Mouse (Mus musculus) brown adipose tissue, adult 24 weeks (tissue): ENCODE measurements around the gene Nrarp. TPM values are rescaled to one million over a fixed set of nuclear protein-coding genes. Genes with fewer than 3 reads are reported as not detected.

Experiments
- H3K27ac ChIP-seq: fragments of 200-500 bp; replicated peaks from 2 replicates; pipeline ENCODE4 v1.5.1; 2012; ENCODE audit warnings: low read depth, mild to moderate bottlenecking, low read length
- H3K4me1 ChIP-seq: fragments of 200-500 bp; 2 replicates; pipeline ENCODE4 v1.6.1; 2012; ENCODE audit warnings: low read length, mixed read lengths; ENCODE audit not compliant: control insufficient read depth, insufficient read depth, insufficient read length
- H3K4me3 ChIP-seq: fragments of 200-500 bp; 2 replicates; pipeline ENCODE4 v1.5.1; 2012; ENCODE audit warnings: low read depth, mild to moderate bottlenecking, low read length, moderate library complexity; ENCODE audit not compliant: insufficient read depth
- polyA plus RNA-seq: library from polyadenylated mRNA; stranded (reverse); fragments of >200 nt; gene quantifications from 2 replicates; pipeline ENCODE4 v1.2.4, GENCODE M21; 2012; ENCODE audit not compliant: missing spikeins, insufficient read depth, insufficient read length

Gene Nrarp
- polyA plus RNA-seq, 1 experiment, result 7.1 TPM

- H3K27ac ChIP-seq, result peak overlapping the region; percentile 90
- peaks cover 11% of the 10 kb centered on the region for H3K4me1 ChIP-seq
- peak overlapping the region; percentile 76 for H3K4me3 ChIP-seq
Measured at GRCm38 (mm10) chr2:25224766-25225752, 44.5 kb downstream of the Nrarp start.

DNA sequence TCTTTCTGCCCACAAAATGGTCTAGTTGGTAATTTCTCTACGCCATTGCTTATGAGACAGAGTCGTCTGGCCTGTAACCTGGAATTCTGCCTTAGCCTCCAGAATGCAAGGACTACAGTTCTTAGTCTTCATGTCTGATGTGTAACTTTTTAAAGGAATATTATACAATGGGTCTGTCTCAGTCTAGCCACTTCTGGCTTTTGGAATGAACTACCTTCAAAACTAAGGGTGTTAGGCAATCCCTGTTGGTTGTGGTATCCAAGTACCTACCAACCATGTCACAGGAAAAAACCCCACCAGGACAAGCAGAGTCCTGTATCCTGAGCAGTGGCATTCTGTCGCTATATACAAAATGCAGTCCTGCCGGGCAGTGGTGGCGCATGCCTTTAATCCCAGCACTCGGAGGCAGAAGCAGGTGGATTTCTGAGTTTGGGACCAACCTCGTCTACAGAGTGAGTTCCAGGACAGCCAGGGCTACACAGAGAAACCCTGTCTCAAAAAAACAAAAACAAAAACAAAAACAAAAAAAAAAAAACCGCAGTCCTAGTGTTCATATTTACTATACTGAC, 45.3 kb downstream of the Nrarp start:
- peaks cover 11% of the 10 kb centered on the region for H3K4me1 ChIP-seq
- H3K27ac ChIP-seq, result peak overlapping the region; percentile 65
- no peak overlapping the region for H3K4me3 ChIP-seq

DNA sequence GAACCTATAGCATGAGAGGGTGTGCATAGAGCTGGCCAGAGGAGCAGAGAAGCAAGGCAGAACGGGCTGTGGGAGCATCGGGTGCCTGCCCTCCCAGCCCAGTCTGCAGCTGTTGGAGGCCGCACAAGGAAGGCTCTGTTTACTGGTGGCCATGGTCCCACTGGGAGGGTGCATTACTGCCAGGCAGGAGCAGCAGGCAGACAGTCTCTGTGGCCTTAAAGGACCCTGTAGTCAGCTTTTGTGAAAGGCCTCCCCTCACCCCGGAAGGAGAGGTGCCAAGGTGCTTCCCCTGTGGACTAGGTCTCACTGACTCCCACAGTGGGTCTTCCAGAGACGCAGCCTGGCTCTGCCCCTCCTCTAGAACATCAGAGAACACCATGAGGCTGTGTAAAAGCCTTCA, 46.3 kb downstream of the Nrarp start:
- peaks cover 11% of the 10 kb centered on the region for H3K4me1 ChIP-seq
- H3K4me3 ChIP-seq, result no peak overlapping the region
- peak overlapping the region; percentile 66 for H3K27ac ChIP-seq

- Histone ChIP-seq H3K4me3 (no peak overlapping the region), H3K27ac (peak overlapping the region; percentile 66), H3K4me1 (peaks cover 9% of the 10 kb centered on the region)
Measured at GRCm38 (mm10) chr2:25227406-25227805, 46.8 kb downstream of the Nrarp start.

DNA sequence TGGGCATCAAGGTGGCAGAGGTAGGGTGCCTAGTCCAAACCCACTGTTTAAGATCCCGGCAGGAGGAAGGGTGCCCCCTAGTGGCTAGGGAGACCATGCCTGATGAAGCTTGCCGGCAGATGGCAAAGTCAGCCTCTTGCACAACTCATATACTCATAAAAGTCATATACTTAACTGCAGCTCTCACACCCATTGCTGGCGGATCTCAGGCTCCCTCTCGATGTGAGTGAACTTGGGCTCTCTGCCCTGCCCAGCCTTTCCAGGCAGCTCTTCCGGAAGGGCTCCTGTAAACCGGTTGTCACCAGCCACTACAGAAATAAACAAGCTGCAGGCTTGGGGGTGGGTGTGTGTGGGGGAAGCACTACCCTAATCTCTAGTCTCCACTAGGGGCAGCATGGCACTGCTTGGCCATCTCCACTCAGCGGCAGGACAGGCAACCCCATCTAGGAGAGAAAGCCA, 47.9 kb downstream of the Nrarp start:
- Histone ChIP-seq H3K27ac (0 out of 2 replicates have a peak overlapping the region, but pooled peaks have one; percentile 23), H3K4me3 (peak overlapping the region; percentile 40), H3K4me1 (peaks cover 9% of the 10 kb centered on the region)

DNA sequence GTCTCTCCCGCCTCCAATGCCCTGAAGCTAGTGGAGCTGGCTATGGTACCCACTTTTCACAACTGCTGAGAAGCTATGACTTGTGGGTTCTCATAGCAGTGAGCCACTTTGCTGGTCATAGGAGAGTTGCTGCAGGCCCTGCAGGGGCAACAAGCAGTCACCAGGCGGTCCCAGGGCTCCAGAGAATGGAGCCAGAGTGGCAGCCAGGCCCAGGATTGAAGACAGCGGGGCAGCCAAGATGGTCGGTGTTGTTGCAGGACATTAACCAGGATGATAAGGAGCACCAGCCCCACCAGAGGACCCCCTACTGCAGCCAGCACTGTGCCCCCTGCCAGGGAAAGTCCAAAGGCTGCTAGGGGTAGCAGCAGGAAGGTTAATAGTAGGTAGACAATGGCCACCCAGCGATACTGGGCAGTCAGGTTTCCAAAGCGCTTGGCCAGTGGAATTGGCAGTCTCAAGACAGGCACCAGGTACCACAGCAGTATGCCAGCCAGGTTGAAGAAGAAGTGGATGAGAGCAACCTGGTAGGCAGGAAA, 48.5 kb downstream of the Nrarp start:
- H3K27ac ChIP-seq, result peak overlapping the region; percentile 12; the same call in 1 of the 2 replicates
- H3K4me3 ChIP-seq, result no peak overlapping the region
- H3K4me1 ChIP-seq, result peaks cover 9% of the 10 kb centered on the region

DNA sequence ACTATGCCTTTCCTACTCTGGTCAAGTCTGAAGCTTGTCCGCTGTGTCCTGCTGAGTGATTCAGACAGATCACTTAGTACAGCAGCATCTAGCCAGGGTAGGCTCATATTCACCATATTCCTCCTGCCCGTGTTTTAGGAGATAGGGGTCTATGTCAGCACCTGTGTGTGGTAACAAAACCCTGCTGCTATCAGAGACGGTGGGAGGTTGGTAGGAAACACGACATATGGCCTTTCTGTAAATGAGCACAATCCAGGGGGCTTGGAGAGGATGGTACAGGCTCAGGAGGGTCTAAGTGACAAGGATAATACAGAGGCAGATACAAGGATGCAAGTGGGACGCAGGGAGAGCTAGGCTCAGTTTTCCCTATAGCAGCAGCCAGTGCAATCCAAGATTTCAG, 49.0 kb downstream of the Nrarp start:
- Histone ChIP-seq H3K4me1 (peaks cover 9% of the 10 kb centered on the region), H3K4me3 (no peak overlapping the region), H3K27ac (no peak overlapping the region)

GRCm38 (mm10) chr2:25230581-25230980, 50.0 kb downstream of the Nrarp start:
- peaks cover 6% of the 10 kb centered on the region for H3K4me1 ChIP-seq
- no peak overlapping the region for H3K4me3 ChIP-seq
- no peak overlapping the region for H3K27ac ChIP-seq

- Histone ChIP-seq H3K4me3 (no peak overlapping the region), H3K4me1 (peaks cover 5% of the 10 kb centered on the region), H3K27ac (no peak overlapping the region)
Measured at GRCm38 (mm10) chr2:25231038-25231437, 50.5 kb downstream of the Nrarp start.

Other genes with a start within 250 kb of the Nrarp start
- gene Arrdc1, start 245.5 kb upstream of the Nrarp start, polyA plus RNA-seq, result 3.1 and 5.2 TPM in 2 replicates
- gene Zmynd19, start 231.0 kb upstream of the Nrarp start, polyA plus RNA-seq, result 7.2 and 10.3 TPM in 2 replicates
- 4.9 and 6.0 TPM in 2 replicates for gene Dph7, start 218.4 kb upstream of the Nrarp start, polyA plus RNA-seq
- 115 and 150 TPM in 2 replicates for gene Mrpl41, start 205.7 kb upstream of the Nrarp start, polyA plus RNA-seq
- 7.8 and 12.2 TPM in 2 replicates for gene Pnpla7, start 204.7 kb upstream of the Nrarp start, polyA plus RNA-seq
- 10.6 and 15.1 TPM in 2 replicates for gene Nsmf, start 126.4 kb upstream of the Nrarp start, polyA plus RNA-seq
- not detected in 2 replicates for gene Entpd8, start 100.5 kb upstream of the Nrarp start, polyA plus RNA-seq
- not detected in 2 replicates for gene Noxa1, start 85.6 kb upstream of the Nrarp start, polyA plus RNA-seq
- 1.8 and 6.0 TPM in 2 replicates for gene Tor4a, start 16.1 kb downstream of the Nrarp start, polyA plus RNA-seq
- gene Nelfb, start 30.7 kb downstream of the Nrarp start, polyA plus RNA-seq, result 15.4 and 19.0 TPM in 2 replicates
- not detected in 2 replicates for gene Stpg3, start 33.9 kb downstream of the Nrarp start, polyA plus RNA-seq
- not detected in 2 replicates for gene Fam166a, start 38.0 kb downstream of the Nrarp start, polyA plus RNA-seq
- 193 and 284 TPM in 2 replicates for gene Tubb4b, start 43.9 kb downstream of the Nrarp start, polyA plus RNA-seq
- gene Slc34a3, start 53.6 kb downstream of the Nrarp start, polyA plus RNA-seq, result not detected in 2 replicates
- not detected in 2 replicates for gene Rnf224, start 56.0 kb downstream of the Nrarp start, polyA plus RNA-seq
- gene Rnf208, start 61.5 kb downstream of the Nrarp start, polyA plus RNA-seq, result not detected in 2 replicates
- not detected in 2 replicates for gene Cysrt1, start 61.7 kb downstream of the Nrarp start, polyA plus RNA-seq
- gene AL732309.1, start 66.1 kb downstream of the Nrarp start, polyA plus RNA-seq, result 2.3 and 5.4 TPM in 2 replicates
- gene Tmem203, start 74.7 kb downstream of the Nrarp start, polyA plus RNA-seq, result 13.5 and 18.9 TPM in 2 replicates
- gene Tprn, start 81.9 kb downstream of the Nrarp start, polyA plus RNA-seq, result 1.7 and 3.7 TPM in 2 replicates
- gene Ssna1, start 91.7 kb downstream of the Nrarp start, polyA plus RNA-seq, result 41.7 and 44.0 TPM in 2 replicates
- 18.6 and 23.7 TPM in 2 replicates for gene Anapc2, start 91.7 kb downstream of the Nrarp start, polyA plus RNA-seq
- not detected in 2 replicates for gene Tmem210, start 107.4 kb downstream of the Nrarp start, polyA plus RNA-seq
- not detected in 2 replicates for gene Lrrc26, start 109.2 kb downstream of the Nrarp start, polyA plus RNA-seq
- gene Grin1, start 138.4 kb downstream of the Nrarp start, polyA plus RNA-seq, result not detected in 2 replicates
- gene Man1b1, start 151.6 kb downstream of the Nrarp start, polyA plus RNA-seq, result 11.3 and 16.0 TPM in 2 replicates
- gene Dpp7, start 175.6 kb downstream of the Nrarp start, polyA plus RNA-seq, result 11.1 and 15.0 TPM in 2 replicates
- gene Uap1l1, start 184.9 kb downstream of the Nrarp start, polyA plus RNA-seq, result 6.1 and 9.1 TPM in 2 replicates
- gene Sapcd2, start 191.6 kb downstream of the Nrarp start, polyA plus RNA-seq, result not detected in 2 replicates
- 11.3 and 18.4 TPM in 2 replicates for gene Entpd2, start 215.1 kb downstream of the Nrarp start, polyA plus RNA-seq
- gene Npdc1, start 218.6 kb downstream of the Nrarp start, polyA plus RNA-seq, result 32.5 and 41.5 TPM in 2 replicates
- not detected in 2 replicates for gene Fut7, start 242.5 kb downstream of the Nrarp start, polyA plus RNA-seq
- gene Abca2, start 247.9 kb downstream of the Nrarp start, polyA plus RNA-seq, result 30.0 and 52.4 TPM in 2 replicates